Mouse (Mus musculus): ENCODE data around the gene Myb. TPM values are rescaled to one million over a fixed set of nuclear protein-coding genes. Genes with fewer than 3 reads are reported as not detected.
A peak's percentile ranks its signal among the peaks of the same experiment; 100 is the strongest.

The Myb gene
- polyA plus RNA-seq, 1 experiment from 2014 or later, result 7.7 TPM

DNA sequence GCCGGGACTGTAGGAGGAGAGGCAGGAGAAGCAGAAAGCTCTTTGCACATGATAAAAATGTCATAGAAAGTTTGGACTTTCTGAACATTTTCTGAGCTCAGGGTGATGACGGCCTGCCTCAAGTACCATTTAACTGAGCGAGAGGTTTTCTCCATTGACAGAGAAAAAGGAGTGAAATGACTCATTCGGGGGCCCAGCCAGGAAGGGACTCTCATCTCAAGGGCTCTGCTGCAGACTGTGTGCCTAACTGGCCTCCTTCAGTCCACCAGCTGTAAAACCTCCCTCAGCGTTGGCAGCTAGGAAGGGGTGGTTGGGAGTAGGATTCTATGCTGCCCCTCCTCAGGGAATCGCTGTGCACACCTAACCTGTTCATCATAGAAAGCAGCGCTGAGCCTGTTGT lies 61.3 kb downstream of the Myb start:
- Histone ChIP-seq H3K4me2 (replicated peaks; ENCODE audit: low read depth, low read length) (no peak overlapping the region), H3K4me1 (ENCODE audit: control insufficient read depth, insufficient read depth, low read length) (0 out of 2 replicates have a peak, but pooled peaks cover 3% of the 10 kb centered on the region), H3K36me3 (ENCODE audit: control insufficient read depth, insufficient read depth, low read length) (no peaks in the 10 kb centered on the region), H3K9ac (ENCODE audit: low read depth, low read length) (no peak overlapping the region), H3K9me3 (ENCODE audit: control insufficient read depth, low read length) (no peaks in the 10 kb centered on the region), H3K27ac (ENCODE audit: low read depth, low read length) (no peak overlapping the region), H3K4me3 (ENCODE audit: low read length) (no peak overlapping the region), H3K27me3 (ENCODE audit: control insufficient read depth, insufficient read depth, low read length) (peaks cover 3% of the 10 kb centered on the region; the same call in 1 of the 2 replicates)
- WGBS, result 74% methylated on average over 7 of the region's 7 CpGs
- ATAC-seq (ENCODE audit: low FRiP score, low TSS enrichment), result no peak

DNA sequence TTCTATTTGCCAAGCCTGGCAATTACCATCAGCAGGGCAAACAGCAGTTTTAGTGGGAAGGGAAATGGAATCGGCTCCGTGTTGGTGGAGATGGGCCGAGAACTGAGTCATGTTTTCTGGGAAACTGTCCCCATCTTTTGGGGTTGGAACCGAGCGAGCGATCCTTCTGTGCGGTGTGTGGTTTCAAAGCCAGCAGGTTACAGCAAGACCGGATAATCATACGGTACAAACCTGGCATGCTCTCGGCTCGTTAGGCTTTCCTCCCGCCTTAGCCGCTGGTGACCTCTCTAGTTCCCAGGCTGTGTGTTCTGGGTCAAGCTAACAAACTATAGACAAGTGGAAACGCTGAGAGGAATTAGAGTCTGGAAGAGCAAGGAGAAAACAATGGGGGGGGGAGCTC lies 65.2 kb downstream of the Myb start:
- no peaks in the 10 kb centered on the region for H3K27me3 ChIP-seq (ENCODE audit: control insufficient read depth, insufficient read depth, low read length)
- H3K27ac ChIP-seq (ENCODE audit: low read depth, low read length), result no peak overlapping the region
- H3K36me3 ChIP-seq (ENCODE audit: control insufficient read depth, insufficient read depth, low read length), result no peaks in the 10 kb centered on the region
- H3K9me3 ChIP-seq (ENCODE audit: control insufficient read depth, low read length), result no peaks in the 10 kb centered on the region
- H3K4me1 ChIP-seq (ENCODE audit: control insufficient read depth, insufficient read depth, low read length), result peaks cover 11% of the 10 kb centered on the region; the same call in 1 of the 2 replicates
- 94% methylated on average over 14 of the region's 14 CpGs for WGBS
- no peak for ATAC-seq (ENCODE audit: low FRiP score, low TSS enrichment)
- no peak overlapping the region for H3K4me2 ChIP-seq (replicated peaks; ENCODE audit: low read depth, low read length)
- H3K4me3 ChIP-seq (ENCODE audit: low read length), result no peak overlapping the region
- H3K9ac ChIP-seq (ENCODE audit: low read depth, low read length), result no peak overlapping the region

DNA sequence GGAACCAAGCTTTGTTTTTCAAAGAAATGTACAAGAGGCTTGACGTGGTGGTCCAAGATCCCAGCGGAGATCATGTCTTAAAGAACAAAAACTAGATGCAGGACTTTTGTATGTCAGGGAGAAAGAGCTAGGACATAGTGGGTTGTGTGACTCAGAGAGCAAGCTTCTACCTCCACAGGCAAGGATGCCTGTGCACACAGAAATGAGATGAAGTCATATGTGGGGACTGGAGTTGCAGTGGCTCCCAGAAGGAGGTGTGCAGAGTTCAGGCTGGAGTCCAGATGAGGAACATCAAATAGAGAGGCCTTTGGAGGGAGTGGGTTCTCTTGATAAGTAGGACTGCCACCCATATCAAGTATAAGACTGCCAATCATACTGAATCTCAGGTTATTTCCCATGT lies 65.9 kb downstream of the Myb start:
- no peaks in the 10 kb centered on the region for H3K9me3 ChIP-seq (ENCODE audit: control insufficient read depth, low read length)
- ATAC-seq (ENCODE audit: low FRiP score, low TSS enrichment), result no peak
- WGBS, result 94% methylated on average over 2 of the region's 2 CpGs
- H3K4me1 ChIP-seq (ENCODE audit: control insufficient read depth, insufficient read depth, low read length), result peaks cover 11% of the 10 kb centered on the region; the same call in 1 of the 2 replicates
- no peaks in the 10 kb centered on the region for H3K27me3 ChIP-seq (ENCODE audit: control insufficient read depth, insufficient read depth, low read length)
- no peaks in the 10 kb centered on the region for H3K36me3 ChIP-seq (ENCODE audit: control insufficient read depth, insufficient read depth, low read length)
- H3K4me3 ChIP-seq (ENCODE audit: low read length), result no peak overlapping the region
- H3K9ac ChIP-seq (ENCODE audit: low read depth, low read length), result no peak overlapping the region
- H3K4me2 ChIP-seq (replicated peaks; ENCODE audit: low read depth, low read length), result no peak overlapping the region
- no peak overlapping the region for H3K27ac ChIP-seq (ENCODE audit: low read depth, low read length)

DNA sequence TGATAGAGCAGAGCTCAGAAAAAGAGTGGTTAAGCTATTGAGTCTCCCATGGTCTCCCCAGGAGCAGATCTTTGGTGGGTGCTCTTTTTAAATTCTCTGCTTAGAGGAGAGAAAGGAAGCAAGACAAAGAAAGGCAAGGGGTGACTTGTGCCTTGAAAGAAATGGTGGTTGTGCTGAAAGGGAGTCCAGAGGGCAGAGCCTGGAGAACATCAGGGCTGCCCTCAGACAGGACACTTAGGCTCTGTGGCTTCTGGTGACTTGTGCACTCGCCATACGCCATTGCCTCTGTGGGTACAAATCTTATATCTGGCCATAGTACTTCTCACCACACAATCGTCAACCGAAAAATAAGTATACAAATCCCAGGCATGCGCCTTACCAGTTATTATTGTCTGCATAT lies 67.5 kb downstream of the Myb start:
- ATAC-seq (ENCODE audit: low FRiP score, low TSS enrichment), result no peak
- no peaks in the 10 kb centered on the region for H3K27me3 ChIP-seq (ENCODE audit: control insufficient read depth, insufficient read depth, low read length)
- H3K4me1 ChIP-seq (ENCODE audit: control insufficient read depth, insufficient read depth, low read length), result peaks cover 11% of the 10 kb centered on the region; the same call in 1 of the 2 replicates
- WGBS, result 95% methylated on average over 5 of the region's 5 CpGs
- H3K9ac ChIP-seq (ENCODE audit: low read depth, low read length), result no peak overlapping the region
- H3K9me3 ChIP-seq (ENCODE audit: control insufficient read depth, low read length), result no peaks in the 10 kb centered on the region
- no peaks in the 10 kb centered on the region for H3K36me3 ChIP-seq (ENCODE audit: control insufficient read depth, insufficient read depth, low read length)
- no peak overlapping the region for H3K4me2 ChIP-seq (replicated peaks; ENCODE audit: low read depth, low read length)
- no peak overlapping the region for H3K27ac ChIP-seq (ENCODE audit: low read depth, low read length)
- H3K4me3 ChIP-seq (ENCODE audit: low read length), result no peak overlapping the region

DNA sequence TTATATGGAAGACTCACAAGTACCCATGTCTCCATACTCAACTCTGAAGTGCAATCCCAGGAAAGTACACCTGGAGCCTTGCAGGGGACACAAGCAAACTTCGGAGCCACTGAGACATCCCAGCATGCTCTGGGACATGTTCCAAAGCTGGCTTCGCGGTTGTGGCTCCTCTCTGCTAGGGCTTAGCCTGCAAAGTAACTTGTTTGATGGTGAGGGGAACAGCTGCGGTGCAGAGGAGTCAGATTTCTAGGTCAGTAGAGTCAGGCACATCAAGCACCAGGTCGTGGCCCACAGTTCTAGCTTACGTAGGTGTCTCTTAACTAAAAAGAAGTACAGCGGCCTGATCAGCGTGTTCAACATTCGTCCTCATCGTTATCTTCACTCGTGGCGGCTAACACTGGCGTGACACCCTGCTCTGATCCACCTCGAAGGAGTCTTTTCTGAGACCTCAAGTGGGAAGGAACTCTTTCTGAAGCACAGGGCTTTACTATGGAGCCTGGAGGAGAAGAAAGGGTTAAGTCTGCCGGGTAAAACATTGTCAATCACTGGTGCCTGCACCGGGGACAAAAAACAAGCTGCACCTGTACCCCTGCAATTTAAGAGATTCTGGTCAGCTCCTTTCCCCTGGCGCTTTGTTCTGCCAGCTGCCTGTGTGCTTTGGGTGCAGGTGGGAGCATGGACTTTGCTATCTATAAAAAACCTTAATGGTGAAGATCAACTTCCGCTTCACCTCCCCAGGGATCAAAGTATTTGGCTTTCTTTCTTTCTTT lies 68.1 kb downstream of the Myb start:
- Histone ChIP-seq H3K27me3 (ENCODE audit: control insufficient read depth, insufficient read depth, low read length) (no peaks in the 10 kb centered on the region), H3K4me1 (ENCODE audit: control insufficient read depth, insufficient read depth, low read length) (peaks cover 11% of the 10 kb centered on the region; the same call in 1 of the 2 replicates), H3K4me2 (replicated peaks; ENCODE audit: low read depth, low read length) (no peak overlapping the region), H3K4me3 (ENCODE audit: low read length) (no peak overlapping the region), H3K9me3 (ENCODE audit: control insufficient read depth, low read length) (no peaks in the 10 kb centered on the region), H3K27ac (ENCODE audit: low read depth, low read length) (no peak overlapping the region), H3K36me3 (ENCODE audit: control insufficient read depth, insufficient read depth, low read length) (no peaks in the 10 kb centered on the region), H3K9ac (ENCODE audit: low read depth, low read length) (no peak overlapping the region)
- no peak for ATAC-seq (ENCODE audit: low FRiP score, low TSS enrichment)
- WGBS, result 39% methylated on average over 18 of the region's 18 CpGs

DNA sequence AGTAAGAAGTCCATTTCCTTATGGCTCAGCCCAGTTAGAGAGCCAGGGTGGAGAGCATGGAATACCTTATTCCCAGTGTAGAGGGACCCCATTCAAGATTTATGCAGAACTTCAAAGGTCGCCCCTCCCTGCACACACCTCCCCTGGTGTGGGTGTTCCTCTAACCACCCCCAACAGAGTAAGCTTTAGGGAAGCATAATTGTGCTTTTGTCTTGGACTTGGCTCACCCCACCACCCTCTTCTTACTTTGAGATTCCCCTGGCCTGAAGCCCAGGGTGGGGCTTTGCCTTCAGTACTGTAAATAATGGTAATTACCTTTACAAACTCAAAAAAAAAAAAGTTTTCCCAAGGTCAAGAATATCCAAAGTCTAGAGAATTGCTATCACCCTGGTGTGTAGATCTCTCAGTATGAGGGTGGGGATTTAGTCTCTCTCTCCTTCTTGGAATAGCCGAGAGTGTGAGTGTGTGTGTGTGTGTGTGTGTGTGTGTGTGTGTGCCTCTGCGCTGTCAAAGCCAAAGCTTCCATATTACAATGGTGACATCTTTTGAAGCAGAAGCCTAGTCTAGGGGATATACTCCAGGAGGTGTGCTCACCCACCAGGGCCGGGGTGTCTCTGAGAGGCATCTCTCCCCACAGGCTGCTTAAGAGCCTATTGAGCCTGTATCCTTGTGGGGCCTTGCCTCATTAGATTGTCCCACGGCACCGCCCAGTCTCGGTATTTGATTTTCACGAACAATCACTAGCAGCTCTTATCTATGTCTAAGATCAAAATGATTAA lies 69.7 kb downstream of the Myb start:
- no peak overlapping the region for H3K4me3 ChIP-seq (ENCODE audit: low read length)
- H3K36me3 ChIP-seq (ENCODE audit: control insufficient read depth, insufficient read depth, low read length), result no peaks in the 10 kb centered on the region
- no peaks in the 10 kb centered on the region for H3K9me3 ChIP-seq (ENCODE audit: control insufficient read depth, low read length)
- no peak overlapping the region for H3K27ac ChIP-seq (ENCODE audit: low read depth, low read length)
- H3K9ac ChIP-seq (ENCODE audit: low read depth, low read length), result no peak overlapping the region
- H3K4me1 ChIP-seq (ENCODE audit: control insufficient read depth, insufficient read depth, low read length), result peaks cover 11% of the 10 kb centered on the region; the same call in 1 of the 2 replicates
- WGBS, result 68% methylated on average over 8 of the region's 8 CpGs
- H3K27me3 ChIP-seq (ENCODE audit: control insufficient read depth, insufficient read depth, low read length), result no peaks in the 10 kb centered on the region
- ATAC-seq (ENCODE audit: low FRiP score, low TSS enrichment), result 0 out of 2 replicates have a peak, but pooled peaks have one; percentile 48
- H3K4me2 ChIP-seq (replicated peaks; ENCODE audit: low read depth, low read length), result no peak overlapping the region

DNA sequence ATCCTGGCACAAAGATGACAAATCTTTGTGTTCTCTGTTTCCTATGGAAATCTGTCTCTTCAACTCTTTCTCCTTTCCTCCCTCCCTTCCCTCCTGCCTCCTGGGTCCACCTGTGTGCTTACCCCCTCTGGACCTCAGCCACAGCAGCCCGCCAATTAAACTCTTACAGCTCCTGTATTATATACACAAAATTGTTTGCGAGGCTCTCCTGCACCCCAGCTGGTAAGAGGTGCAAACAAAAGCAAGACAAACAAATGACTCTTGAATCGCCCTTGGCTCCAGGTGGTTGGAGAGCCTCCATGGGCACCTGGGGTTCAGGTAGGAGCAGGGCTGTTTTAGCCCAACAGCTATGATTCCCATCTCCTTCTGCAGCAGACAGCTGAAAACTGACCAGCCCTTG lies 71.2 kb downstream of the Myb start:
- Histone ChIP-seq H3K4me2 (replicated peaks; ENCODE audit: low read depth, low read length) (no peak overlapping the region), H3K27ac (ENCODE audit: low read depth, low read length) (no peak overlapping the region), H3K4me3 (ENCODE audit: low read length) (no peak overlapping the region), H3K36me3 (ENCODE audit: control insufficient read depth, insufficient read depth, low read length) (no peaks in the 10 kb centered on the region), H3K27me3 (ENCODE audit: control insufficient read depth, insufficient read depth, low read length) (no peaks in the 10 kb centered on the region), H3K4me1 (ENCODE audit: control insufficient read depth, insufficient read depth, low read length) (peaks cover 11% of the 10 kb centered on the region; the same call in 1 of the 2 replicates), H3K9me3 (ENCODE audit: control insufficient read depth, low read length) (no peaks in the 10 kb centered on the region), H3K9ac (ENCODE audit: low read depth, low read length) (no peak overlapping the region)
- 74% methylated on average over 3 of the region's 3 CpGs for WGBS
- ATAC-seq (ENCODE audit: low FRiP score, low TSS enrichment), result no peak

DNA sequence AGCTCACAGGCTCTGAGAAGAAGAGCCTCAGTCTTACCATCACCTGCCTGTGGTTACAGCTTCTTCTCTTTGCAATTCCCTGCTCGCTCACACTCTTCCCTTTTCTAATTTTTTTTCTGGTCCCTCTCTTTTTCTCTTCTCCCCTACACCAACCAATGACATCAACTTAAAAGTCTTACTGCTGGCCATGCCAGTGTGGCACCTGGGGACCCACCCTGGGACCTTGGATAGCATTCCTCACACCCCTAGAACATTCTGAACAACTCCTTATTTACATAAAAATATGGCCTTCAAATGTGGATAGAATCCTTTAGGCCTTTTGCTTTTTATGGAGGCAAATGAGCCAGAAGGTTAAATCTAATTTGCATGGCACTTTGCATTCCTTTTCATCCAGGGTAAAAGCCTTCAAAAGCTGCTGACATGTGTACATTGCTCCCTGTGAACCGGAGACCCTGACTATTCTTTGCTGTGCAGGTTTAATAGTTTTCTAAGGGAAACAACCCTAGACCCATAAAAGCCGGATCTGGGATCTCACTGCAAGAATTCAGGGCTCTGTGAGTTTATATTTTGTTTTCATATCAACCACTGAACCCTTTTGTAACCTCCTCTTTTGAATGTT lies 73.1 kb downstream of the Myb start:
- H3K36me3 ChIP-seq (ENCODE audit: control insufficient read depth, insufficient read depth, low read length), result no peaks in the 10 kb centered on the region
- no peak overlapping the region for H3K4me3 ChIP-seq (ENCODE audit: low read length)
- H3K9me3 ChIP-seq (ENCODE audit: control insufficient read depth, low read length), result no peaks in the 10 kb centered on the region
- H3K4me2 ChIP-seq (replicated peaks; ENCODE audit: low read depth, low read length), result no peak overlapping the region
- ATAC-seq (ENCODE audit: low FRiP score, low TSS enrichment), result no peak
- H3K27me3 ChIP-seq (ENCODE audit: control insufficient read depth, insufficient read depth, low read length), result no peaks in the 10 kb centered on the region
- H3K4me1 ChIP-seq (ENCODE audit: control insufficient read depth, insufficient read depth, low read length), result peaks cover 13% of the 10 kb centered on the region; the same call in 1 of the 2 replicates
- no peak overlapping the region for H3K9ac ChIP-seq (ENCODE audit: low read depth, low read length)
- no peak overlapping the region for H3K27ac ChIP-seq (ENCODE audit: low read depth, low read length)
- 74% methylated on average over 3 of the region's 3 CpGs for WGBS

All from kidney, embryonic 14.5 days (tissue).